Mouse (Mus musculus): ENCODE measurements around the gene Chchd1.
"Not testable (repeated sequence)": the region's sequence is repeated elsewhere in the genome, so short reads cannot be mapped to it uniquely, and the experiment has no call there.

Gene Chchd1

GRCm38 (mm10) chr14:20691772-20692171, 11.0 kb upstream of the Chchd1 start:
- no peak for DNase-seq

GRCm38 (mm10) chr14:20693589-20694101, 9.2 kb upstream of the Chchd1 start:
- DNase-seq, result no peak

DNA sequence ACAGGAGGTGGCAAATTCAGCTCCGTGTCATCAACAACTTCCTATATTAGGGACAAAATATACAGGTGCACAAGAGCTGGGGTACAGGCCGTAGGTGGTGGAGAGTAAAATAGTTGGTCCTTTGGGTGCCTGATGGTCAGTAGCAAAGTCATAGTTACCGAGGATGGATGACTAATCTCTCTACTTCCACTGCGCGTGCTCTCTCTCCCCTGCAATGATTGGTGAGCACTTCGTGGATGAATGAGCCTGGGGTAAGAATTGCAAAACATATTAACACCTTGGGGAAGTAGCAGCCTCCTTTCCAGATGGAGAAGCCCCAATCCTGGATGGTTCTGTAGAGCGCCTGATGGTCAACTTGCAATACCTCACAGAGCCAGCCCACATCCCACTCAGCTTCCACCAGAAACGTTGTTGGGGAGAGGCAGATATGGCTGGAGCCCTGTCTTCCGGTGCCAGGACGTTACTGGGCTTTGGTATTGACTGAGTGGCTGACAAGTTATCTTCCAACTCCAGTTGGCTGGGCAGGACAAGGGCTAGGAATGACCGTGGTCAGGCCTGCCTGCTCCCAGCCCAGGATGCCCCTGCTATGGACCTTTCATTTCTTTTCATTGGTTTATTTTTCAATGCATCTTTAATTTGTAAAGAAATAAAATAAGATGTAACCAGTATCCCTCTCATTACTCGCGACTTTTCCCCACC, 8.5 kb upstream of the Chchd1 start:
- no peak for DNase-seq

DNA sequence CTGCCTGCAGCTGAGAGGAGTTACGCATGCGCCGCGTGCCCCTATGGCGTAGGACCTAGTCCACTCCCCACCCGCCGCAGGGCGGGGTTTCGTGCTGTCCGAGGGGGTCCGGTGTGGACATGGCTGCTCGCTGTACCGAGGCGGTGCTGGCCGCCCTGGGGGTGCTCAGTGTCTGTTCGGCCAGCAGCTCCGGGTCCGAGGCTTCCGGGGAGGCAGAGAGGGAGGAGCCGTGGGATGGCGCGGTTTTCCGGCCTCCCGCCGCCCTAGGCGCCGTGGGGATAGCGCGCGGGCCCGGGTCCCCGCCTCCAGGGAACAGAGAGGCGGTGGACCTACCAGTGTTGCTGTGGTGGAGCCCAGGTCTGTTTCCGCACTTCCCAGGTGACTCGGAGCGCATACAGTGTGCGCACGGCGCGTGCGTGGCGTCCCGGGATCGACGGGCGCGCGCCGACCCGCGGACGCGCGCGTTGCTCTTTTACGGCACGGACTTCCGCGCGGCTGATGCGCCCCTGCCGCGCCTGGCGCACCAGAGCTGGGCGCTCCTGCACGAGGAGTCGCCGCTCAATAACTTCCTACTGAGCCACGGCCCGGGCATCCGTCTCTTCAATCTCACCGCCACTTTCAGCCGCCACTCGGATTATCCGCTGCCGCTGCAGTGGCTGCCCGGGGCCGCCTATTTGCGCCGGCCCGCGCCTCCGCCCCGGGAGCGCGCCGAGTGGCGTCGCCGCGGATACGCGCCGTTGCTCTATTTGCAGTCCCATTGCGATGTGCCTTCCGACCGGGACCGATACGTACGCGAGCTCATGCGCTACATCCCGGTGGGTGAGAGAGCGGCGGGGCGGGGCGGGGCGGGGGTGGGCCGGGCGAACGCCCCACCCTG, 7.7 kb upstream of the Chchd1 start, which contains the start of gene Fut11:
Gene Fut11 (plus strand): TSS at position 85 of the 877 bp plus-strand sequence.
- DNase-seq, result peak; percentile 90

DNA sequence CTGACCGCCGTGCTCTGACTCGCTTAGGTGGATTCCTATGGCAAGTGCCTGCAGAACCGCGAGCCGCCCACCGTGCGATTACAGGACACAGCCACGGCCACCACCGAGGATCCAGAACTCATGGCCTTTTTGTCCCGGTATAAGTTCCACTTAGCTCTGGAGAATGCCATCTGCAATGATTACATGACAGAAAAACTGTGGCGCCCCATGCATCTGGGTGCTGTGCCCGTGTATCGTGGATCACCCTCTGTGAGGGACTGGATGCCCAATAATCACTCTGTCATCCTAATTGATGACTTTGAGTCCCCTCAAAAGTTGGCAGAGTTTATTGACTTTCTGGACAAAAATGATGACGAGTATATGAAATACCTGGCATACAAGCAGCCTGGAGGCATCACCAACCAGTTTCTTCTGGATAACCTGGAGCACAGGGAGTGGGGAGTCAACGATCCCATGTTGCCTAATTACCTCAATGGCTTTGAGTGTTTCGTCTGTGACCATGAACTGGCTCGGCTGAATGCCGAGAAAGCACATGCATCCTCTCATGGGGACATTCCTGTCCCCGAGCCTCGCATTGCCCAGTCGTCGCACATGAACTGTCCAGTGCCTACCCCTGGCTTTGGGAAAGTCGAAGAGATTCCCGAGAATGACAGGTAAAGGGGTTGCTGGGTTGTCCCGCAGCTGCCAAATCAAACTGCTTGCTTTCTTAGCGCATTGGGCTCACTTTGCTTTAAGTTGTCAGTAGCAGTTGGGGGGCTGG, 6.9 kb upstream of the Chchd1 start:
- no peak for DNase-seq

DNA sequence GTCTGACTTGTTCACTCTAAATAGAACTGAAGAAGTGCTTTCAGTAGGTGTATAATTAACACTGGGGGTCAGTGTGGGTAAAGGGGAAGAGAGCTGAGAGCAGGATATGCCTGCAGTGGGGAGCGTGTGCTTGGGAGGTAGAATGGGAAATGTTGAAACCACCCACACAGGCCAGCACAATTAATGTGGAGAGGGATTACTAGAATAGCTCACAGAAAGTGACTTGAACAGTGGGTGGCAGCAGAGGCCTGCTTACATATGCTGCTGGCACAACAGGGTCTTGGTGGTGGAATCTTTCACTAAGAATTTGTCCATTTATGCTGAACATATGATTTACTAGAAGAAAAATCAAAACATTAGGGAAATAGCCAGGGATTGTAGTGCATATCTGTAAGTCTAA, 5.8 kb upstream of the Chchd1 start:
- DNase-seq, result peak; percentile 84

DNA sequence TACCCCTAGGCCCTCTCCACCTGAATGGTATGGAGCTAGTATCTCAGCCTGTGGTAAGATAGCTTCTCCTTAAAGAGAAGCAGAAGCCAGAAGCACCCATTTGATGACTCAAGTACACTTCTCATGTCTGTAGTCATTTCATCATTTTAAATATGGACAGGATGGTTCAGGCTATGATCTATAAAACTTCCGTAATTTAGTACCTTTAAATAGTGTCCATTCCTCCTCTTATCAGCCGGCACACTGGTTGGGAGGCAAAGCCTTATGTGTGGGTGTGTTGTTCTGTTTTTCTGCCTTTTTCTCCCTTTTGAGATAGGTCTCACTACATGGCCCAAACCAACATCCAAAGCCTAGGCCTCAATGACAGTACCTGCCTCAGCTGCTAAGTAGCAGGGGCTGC, 4.3 kb upstream of the Chchd1 start:
- no peak for DNase-seq

DNA sequence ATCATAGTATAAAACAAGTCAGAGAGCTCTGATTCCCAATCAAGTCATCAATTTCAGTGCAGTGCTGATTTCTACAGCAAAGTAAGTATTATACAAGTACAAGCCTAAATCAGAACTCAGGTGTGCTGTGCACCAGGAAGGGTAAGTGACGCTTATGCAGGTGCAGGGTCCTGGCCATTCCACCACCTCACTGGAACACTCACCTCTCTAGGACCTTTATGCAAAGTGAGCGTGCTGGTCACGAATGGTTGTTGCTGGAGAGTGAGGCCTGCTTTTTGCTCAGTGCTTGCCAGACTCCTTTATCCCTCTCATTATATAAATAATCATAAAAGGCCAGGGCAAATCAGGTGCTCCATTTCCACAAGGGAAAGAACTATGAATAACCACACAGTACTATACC, 2.4 kb upstream of the Chchd1 start:
- DNase-seq, result no peak

DNA sequence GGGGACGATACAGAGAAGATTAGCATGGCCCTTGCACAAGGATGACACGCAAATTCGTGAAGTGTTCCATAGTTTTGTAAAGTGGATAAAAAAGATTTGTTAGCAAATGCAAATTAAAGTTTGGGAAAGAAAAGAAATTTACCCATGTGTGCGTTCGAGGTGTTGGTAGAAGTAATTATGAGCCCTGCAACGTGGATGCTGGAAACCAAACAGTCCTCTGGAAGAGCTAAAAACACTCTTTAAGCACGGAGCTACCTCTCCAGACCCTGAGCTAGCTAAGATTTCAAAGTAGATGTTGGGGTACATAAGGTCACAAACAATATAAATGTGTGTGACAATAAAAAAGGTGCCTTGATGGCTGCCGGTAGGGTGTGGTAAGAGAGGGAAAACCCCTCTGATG, 1.3 kb upstream of the Chchd1 start:
- DNase-seq, result no peak

- no peak for DNase-seq
Measured at GRCm38 (mm10) chr14:20702096-20702740, 588 bp upstream of the Chchd1 start.

- DNase-seq, result not testable (repeated sequence)
Measured at GRCm38 (mm10) chr14:20703461-20703860, 655 bp downstream of the Chchd1 start.

- DNase-seq, result peak; percentile 90
Measured at GRCm38 (mm10) chr14:20707201-20708190, 4.7 kb downstream of the Chchd1 start, which contains the start of gene Zswim8. Zswim8 (plus strand) TSS chr14:20707552.

DNA sequence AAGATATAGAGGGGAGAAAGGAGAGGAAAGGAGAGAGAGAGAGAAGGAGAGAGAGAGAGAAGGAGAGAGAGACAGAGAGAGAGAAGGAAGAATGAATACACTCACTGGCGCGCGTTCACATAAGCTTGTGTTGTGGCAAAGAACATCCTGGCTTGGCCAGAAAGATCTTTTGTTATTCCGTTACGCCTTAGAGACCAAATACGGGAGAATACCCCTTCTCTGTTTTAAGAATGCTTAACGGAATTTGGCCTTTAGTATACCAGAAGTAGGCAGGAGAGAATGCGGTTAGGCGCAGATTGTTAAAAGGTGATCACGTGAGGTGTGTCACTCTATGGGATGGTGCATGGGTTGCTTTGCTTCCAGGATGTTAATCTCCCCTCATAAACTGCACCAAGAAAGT, 5.4 kb downstream of the Chchd1 start:
- DNase-seq, result no peak

GRCm38 (mm10) chr14:20713832-20714231, 11.0 kb downstream of the Chchd1 start:
- DNase-seq, result no peak

- DNase-seq, result no peak
Measured at GRCm38 (mm10) chr14:20718443-20718842, 15.6 kb downstream of the Chchd1 start.

GRCm38 (mm10) chr14:20719767-20720166, 17.0 kb downstream of the Chchd1 start:
- DNase-seq, result no peak

DNA sequence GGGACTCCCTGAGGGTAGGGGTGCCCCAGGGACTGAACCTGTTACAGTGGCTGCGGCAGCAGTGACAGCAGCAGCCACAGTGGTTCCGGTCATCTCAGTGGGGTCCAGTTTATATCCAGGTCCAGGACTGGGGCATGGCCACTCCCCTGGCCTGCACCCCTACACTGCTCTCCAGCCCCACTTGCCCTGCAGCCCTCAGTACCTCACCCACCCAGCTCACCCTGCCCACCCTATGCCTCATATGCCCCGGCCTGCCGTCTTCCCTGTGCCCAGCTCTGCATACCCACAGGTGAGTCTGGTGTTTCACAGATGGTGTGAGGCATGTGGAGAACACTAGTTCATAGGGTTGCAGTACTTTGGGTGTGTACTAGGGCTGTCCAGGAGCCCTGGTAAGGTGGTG, 18.6 kb downstream of the Chchd1 start:
- no peak for DNase-seq

DNA sequence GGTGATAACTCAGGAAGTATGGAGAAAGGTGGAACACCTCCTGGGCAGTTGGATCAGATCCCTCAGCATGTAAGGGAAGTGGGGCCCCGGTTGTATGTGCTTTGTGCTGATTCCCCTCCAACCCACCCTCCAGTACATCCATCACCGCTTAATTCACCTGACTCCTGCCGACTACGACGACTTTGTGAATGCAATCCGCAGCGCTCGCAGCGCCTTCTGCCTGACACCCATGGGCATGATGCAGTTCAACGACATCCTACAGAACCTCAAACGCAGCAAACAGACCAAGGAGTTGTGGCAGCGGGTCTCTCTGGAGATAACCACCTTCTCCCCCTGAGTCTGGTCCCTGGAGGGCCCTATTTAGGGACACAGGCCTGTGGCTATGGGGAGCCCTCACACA, 20.2 kb downstream of the Chchd1 start:
- no peak for DNase-seq

DNA sequence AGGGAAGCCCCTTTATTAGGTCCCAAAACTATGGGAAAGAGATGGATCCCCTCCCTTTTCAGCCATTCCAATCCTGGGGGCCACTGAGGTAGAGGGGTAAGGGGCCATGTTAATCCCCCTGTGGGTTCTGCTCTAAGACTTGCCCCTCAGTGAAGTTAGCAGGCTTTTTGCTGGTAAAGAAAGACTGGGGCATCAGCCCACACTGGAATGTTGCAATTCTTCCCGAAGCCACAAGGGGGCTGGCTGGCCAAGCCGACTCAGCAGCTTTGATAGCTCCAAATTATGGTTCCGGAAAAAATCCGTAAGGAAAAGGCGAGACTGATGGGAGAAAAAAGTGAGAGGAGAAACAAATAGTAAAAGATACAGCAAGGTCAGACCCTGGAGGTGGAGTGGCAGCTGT, 21.2 kb downstream of the Chchd1 start:
- DNase-seq, result no peak

DNA sequence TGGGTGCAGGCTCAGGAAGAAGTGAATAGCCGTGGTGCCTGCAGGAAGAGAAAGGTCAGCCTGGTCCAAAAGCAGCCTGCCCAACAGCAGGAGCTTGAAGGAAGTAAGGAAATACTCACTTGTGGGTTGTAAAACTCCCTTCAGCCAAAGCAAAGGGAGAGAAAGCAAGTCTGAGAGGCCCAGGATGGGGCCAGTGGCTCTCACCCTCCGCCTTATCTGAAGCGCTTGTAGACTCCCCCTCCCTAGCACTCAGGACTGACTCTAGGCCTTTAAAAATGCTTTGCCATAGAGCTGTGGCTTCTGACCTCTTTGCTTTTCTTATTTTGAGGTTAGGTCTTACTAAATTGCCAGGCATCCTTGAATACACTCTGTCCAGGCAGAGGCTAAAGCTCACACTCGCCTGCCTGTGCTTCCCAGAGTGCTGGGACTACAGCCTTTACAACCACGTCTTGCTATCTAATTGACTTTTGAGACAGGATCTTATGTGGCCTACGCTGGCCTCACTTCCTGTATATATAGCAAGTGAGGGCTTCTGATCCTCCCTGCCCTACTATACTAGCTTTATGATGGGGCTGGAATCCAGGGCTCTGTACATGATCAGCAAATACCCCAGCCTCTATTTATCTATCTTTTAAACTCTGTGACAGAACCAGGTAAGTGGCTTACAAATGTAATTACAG, 23.0 kb downstream of the Chchd1 start:
- DNase-seq, result no peak

DNA sequence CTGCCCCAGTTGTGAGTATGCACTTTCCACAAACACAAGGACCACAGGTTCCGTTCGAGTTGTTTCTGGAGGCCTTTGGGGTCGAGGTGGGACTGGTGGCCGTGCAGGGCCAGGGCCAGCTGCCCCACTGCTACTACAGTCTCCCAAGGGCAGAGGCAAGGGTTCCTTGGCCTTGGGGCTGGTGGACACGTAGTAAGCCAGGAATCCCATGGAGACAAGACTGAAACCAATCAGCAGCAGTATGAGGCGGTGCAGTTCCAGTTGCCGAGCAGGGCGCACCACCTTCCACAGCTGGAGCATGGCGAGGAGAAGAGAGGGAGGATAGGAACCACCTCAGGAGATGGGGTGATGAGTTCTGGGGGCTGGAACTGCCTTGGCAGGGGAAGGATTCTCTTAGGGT, 27.1 kb downstream of the Chchd1 start:
- no peak for DNase-seq
